Mouse (Mus musculus) megakaryocyte-erythroid progenitor cell, adult 5-6 weeks (primary cell): ENCODE measurements around the gene Ftl1. TPM values are rescaled to one million over a fixed set of nuclear protein-coding genes. Genes with fewer than 3 reads are reported as not detected.

Experiments
- ATAC-seq: replicated peaks from 2 replicates; pipeline ENCODE4 v1.8.0; 2016; ENCODE audit warnings: mild to moderate bottlenecking, inconsistent platforms; ENCODE audit not compliant: severe bottlenecking, poor library complexity, low FRiP score, low TSS enrichment
- total RNA-seq, 2 experiments: library from RNA; stranded (forward) in 1 of 2; stranded (reverse) in 1 of 2; fragments of 200-1000, 215-1000 nt in 1 of 2; fragments of >200 nt in 1 of 2; fragmentation: Nextera tagmentation in 1 of 2; gene quantifications; 2 replicates each; pipeline ENCODE4 v1.2.3; 2014 to 2017

Ftl1 gene
- total RNA-seq, 2 experiments from 2014 or later = 578 to 1,512 TPM

DNA sequence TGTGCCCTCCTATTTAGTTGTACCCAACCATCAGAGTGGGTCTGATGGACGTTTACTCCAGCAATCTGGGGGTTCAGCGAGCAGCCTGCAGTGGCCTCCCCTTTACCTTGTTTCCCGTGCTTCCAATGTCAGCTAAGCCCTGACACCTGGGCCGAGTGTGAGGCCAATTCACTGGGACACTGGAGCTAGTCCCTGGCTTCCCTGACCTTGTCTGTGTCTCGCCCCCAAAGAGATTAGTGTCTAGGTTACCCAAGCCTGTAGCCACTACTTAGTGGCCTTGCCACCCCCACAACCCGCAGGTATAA, 39.1 kb downstream of the Ftl1 start, which contains the start of gene Lhb:
Gene Lhb (plus strand): TSS at position 206 of the 305 bp plus-strand sequence.
- no peak for ATAC-seq

- no peak for ATAC-seq
These were observed 39.6 kb downstream of the Ftl1 start for GRCm38 (mm10) chr7:45419859-45420614.

GRCm38 (mm10) chr7:45417962-45418492, 41.7 kb downstream of the Ftl1 start:
- ATAC-seq = no peak

GRCm38 (mm10) chr7:45415636-45416035, 44.0 kb downstream of the Ftl1 start:
- no peak for ATAC-seq

GRCm38 (mm10) chr7:45414740-45415224, 44.9 kb downstream of the Ftl1 start:
- ATAC-seq = no peak

DNA sequence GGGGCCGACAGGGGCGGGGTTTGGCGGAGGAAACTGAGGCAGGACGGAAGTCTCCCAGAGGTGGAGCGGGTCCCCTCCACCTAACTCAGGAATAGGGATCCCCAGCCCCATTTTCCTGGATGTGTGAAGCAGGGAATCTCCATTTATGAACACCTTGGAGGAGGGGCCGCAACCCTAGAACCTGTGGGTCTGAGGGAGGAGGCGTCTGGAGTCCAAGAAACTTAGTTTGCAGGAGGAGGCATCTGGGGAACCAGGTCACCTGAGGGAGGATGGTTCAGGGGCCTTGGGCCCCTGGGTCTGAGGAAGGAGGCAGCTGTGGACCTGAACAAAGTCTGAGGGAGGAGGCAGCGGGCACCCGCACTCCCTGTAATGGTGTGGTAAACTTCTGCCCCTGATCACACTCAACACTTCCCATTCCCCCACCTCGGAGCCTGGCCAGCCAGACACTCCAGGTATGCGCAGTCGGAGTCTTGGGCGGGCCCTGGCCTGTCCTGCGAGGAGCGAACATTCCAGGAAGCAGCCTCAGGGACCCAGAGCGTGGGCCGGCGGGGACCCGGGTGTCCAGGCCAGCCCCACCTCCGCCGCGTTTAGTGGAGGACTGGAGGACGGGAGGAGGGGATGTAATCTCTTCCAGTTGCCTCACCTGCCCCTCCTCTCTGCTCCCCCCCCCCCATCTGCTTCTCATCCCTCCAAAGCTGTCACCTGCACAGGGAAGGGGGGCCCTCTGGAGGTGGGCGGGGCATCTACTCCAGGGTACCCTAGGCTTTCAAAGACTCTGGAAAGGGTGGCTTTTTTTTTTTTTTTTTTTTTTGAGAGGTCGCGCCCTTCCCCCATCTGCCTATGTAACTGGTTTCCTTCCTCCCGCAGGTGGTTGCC, 45.6 kb downstream of the Ftl1 start:
- ATAC-seq = peak; percentile 23; the same call in 1 of the 2 replicates

- no peak for ATAC-seq
These were observed 46.4 kb downstream of the Ftl1 start, which contains the start of gene Ntf5 for GRCm38 (mm10) chr7:45413113-45413863. Ntf5 (plus strand) TSS chr7:45413695.

DNA sequence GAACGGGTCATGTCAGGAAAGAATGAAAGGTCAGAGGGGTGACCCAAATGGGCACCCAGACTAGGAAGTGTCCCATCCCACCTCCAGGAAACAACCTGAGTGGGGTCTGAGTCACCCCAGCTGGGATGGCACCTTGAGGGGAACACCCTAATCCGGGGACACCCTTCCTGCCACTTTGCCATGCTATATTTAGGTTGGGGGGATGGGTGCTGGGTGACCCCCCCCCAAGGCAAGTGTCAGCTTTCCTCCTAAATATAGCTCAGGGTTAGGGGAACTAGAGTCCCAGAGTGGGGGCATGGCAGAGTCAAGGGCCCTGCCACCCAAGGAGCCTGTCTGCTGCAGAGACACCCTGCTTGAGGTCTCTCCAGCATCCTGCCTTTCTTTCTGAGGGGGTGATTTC, 47.3 kb downstream of the Ftl1 start:
- no peak for ATAC-seq

DNA sequence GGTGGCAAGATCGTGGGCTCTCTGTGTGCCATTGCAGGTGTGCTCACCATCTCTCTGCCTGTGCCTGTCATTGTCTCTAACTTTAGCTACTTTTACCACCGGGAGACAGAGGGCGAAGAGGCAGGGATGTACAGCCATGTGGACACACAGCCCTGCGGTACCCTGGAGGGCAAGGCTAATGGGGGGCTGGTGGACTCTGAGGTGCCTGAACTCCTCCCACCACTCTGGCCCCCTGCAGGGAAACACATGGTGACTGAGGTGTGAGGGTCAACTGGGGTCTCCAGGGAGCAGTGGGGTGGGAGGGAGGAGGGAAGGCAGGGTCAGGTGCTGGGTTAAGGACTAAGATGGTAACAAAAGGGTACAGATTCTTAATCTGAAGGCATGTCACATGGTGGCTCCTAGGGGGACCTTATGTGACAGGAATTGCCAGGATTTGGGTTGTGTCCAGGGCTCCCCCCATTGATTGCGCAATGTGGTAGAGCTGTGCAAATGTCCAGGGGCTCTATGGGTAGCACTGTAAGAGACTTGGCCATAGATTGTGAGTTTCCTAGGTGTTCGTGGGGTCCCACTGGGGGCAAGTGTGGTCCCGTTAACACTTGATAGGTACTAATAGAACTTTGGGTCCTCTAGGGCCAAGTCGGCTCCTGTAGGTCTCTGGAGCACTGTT, 50.1 kb downstream of the Ftl1 start:
- ATAC-seq = no peak

GRCm38 (mm10) chr7:45408949-45409348, 50.7 kb downstream of the Ftl1 start:
- no peak for ATAC-seq

DNA sequence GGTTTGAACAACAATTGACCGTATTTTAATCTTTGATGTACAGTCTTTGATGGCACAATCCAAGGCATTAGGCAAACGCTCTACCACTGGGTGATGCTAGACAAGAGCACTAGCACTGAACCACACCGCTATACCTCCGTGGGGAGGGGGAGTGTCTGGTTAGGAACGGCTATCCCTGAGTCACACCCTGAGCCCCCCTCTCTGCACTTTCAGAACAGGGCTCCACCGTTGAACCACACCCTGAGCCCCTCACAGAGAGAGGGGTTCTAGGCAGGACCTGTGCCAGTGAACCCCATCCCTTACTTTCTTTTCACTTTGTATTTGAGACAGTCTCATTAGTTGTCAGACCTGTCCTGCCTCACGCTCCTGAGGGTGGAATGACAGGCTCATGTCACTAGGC, 51.3 kb downstream of the Ftl1 start:
- ATAC-seq = no peak

Other genes starting within 250 kb of the Ftl1 start
Only the 30 nearest of the 34 such genes appear.
- gene Cd37, start 220.8 kb downstream of the Ftl1 start, total RNA-seq (2014; fragmentation: Nextera tagmentation) = 83.5 and 91.4 TPM in 2 replicates
- 27.2 and 28.4 TPM in 2 replicates for gene Cd37, start 220.8 kb downstream of the Ftl1 start, total RNA-seq (2017)
- gene Slc6a16, start 218.8 kb downstream of the Ftl1 start, total RNA-seq (2014; fragmentation: Nextera tagmentation) = not detected in 2 replicates
- gene Slc6a16, start 218.8 kb downstream of the Ftl1 start, total RNA-seq (2017) = not detected in 2 replicates
- not detected in 2 replicates for gene Slc6a21, start 182.4 kb downstream of the Ftl1 start, total RNA-seq (2014; fragmentation: Nextera tagmentation)
- not detected in 2 replicates for gene Slc6a21, start 182.4 kb downstream of the Ftl1 start, total RNA-seq (2017)
- 0.22 and 0.54 TPM in 2 replicates for gene Trpm4, start 126.1 kb downstream of the Ftl1 start, total RNA-seq (2014; fragmentation: Nextera tagmentation)
- gene Trpm4, start 126.1 kb downstream of the Ftl1 start, total RNA-seq (2017) = 0.11 TPM in 1 of 2 replicates, not detected in the other
- not detected in 2 replicates for gene Hrc, start 124.6 kb downstream of the Ftl1 start, total RNA-seq (2014; fragmentation: Nextera tagmentation)
- gene Hrc, start 124.6 kb downstream of the Ftl1 start, total RNA-seq (2017) = not detected in 2 replicates
- gene Ppfia3, start 92.9 kb downstream of the Ftl1 start, total RNA-seq (2014; fragmentation: Nextera tagmentation) = 0.42 TPM in 1 of 2 replicates, not detected in the other
- gene Ppfia3, start 92.9 kb downstream of the Ftl1 start, total RNA-seq (2017) = 0.80 TPM in 1 of 2 replicates, not detected in the other
- 2.4 and 2.6 TPM in 2 replicates for gene Lin7b, start 89.3 kb downstream of the Ftl1 start, total RNA-seq (2014; fragmentation: Nextera tagmentation)
- not detected in 2 replicates for gene Lin7b, start 89.3 kb downstream of the Ftl1 start, total RNA-seq (2017)
- gene Snrnp70, start 64.1 kb downstream of the Ftl1 start, total RNA-seq (2014; fragmentation: Nextera tagmentation) = 350 and 415 TPM in 2 replicates
- gene Snrnp70, start 64.1 kb downstream of the Ftl1 start, total RNA-seq (2017) = 478 and 585 TPM in 2 replicates
- not detected in 2 replicates for gene Kcna7, start 54.2 kb downstream of the Ftl1 start, total RNA-seq (2014; fragmentation: Nextera tagmentation)
- not detected in 2 replicates for gene Kcna7, start 54.2 kb downstream of the Ftl1 start, total RNA-seq (2017)
- gene Ntf5, start 46.2 kb downstream of the Ftl1 start, total RNA-seq (2014; fragmentation: Nextera tagmentation) = not detected in 2 replicates
- not detected in 2 replicates for gene Ntf5, start 46.2 kb downstream of the Ftl1 start, total RNA-seq (2017)
- not detected in 2 replicates for gene Lhb, start 39.1 kb downstream of the Ftl1 start, total RNA-seq (2014; fragmentation: Nextera tagmentation)
- gene Lhb, start 39.1 kb downstream of the Ftl1 start, total RNA-seq (2017) = not detected in 2 replicates
- gene Gys1, start 25.0 kb downstream of the Ftl1 start, total RNA-seq (2014; fragmentation: Nextera tagmentation) = 5.9 and 6.2 TPM in 2 replicates
- 3.4 and 4.6 TPM in 2 replicates for gene Gys1, start 25.0 kb downstream of the Ftl1 start, total RNA-seq (2017)
- 171 and 179 TPM in 2 replicates for gene Ruvbl2, start 21.8 kb downstream of the Ftl1 start, total RNA-seq (2014; fragmentation: Nextera tagmentation)
- gene Ruvbl2, start 21.8 kb downstream of the Ftl1 start, total RNA-seq (2017) = 185 and 236 TPM in 2 replicates
- gene Bax, start 7.0 kb upstream of the Ftl1 start, total RNA-seq (2014; fragmentation: Nextera tagmentation) = 60.7 and 75.9 TPM in 2 replicates
- 38.8 and 40.8 TPM in 2 replicates for gene Bax, start 7.0 kb upstream of the Ftl1 start, total RNA-seq (2017)
- 0.42 TPM in 1 of 2 replicates, not detected in the other for gene Tulp2, start 22.0 kb upstream of the Ftl1 start, total RNA-seq (2014; fragmentation: Nextera tagmentation)
- 0.19 TPM in 1 of 2 replicates, not detected in the other for gene Tulp2, start 22.0 kb upstream of the Ftl1 start, total RNA-seq (2017)
- not detected in 2 replicates for gene Gm45808, start 26.9 kb upstream of the Ftl1 start, total RNA-seq (2014; fragmentation: Nextera tagmentation)
- not detected in 2 replicates for gene Gm45808, start 26.9 kb upstream of the Ftl1 start, total RNA-seq (2017)
- 1.9 and 2.5 TPM in 2 replicates for gene Dhdh, start 28.9 kb upstream of the Ftl1 start, total RNA-seq (2014; fragmentation: Nextera tagmentation)
- 1.8 and 3.5 TPM in 2 replicates for gene Dhdh, start 28.9 kb upstream of the Ftl1 start, total RNA-seq (2017)
- gene Nucb1, start 50.5 kb upstream of the Ftl1 start, total RNA-seq (2014; fragmentation: Nextera tagmentation) = 100 and 140 TPM in 2 replicates
- gene Nucb1, start 50.5 kb upstream of the Ftl1 start, total RNA-seq (2017) = 285 and 323 TPM in 2 replicates
- 35.5 and 79.3 TPM in 2 replicates for gene Ppp1r15a, start 66.4 kb upstream of the Ftl1 start, total RNA-seq (2014; fragmentation: Nextera tagmentation)
- 161 and 186 TPM in 2 replicates for gene Ppp1r15a, start 66.4 kb upstream of the Ftl1 start, total RNA-seq (2017)
- 0.27 TPM in 1 of 2 replicates, not detected in the other for gene Plekha4, start 66.4 kb upstream of the Ftl1 start, total RNA-seq (2014; fragmentation: Nextera tagmentation)
- gene Plekha4, start 66.4 kb upstream of the Ftl1 start, total RNA-seq (2017) = not detected in 2 replicates
- gene Hsd17b14, start 95.0 kb upstream of the Ftl1 start, total RNA-seq (2014; fragmentation: Nextera tagmentation) = not detected in 2 replicates
- not detected in 2 replicates for gene Hsd17b14, start 95.0 kb upstream of the Ftl1 start, total RNA-seq (2017)
- gene Bcat2, start 110.3 kb upstream of the Ftl1 start, total RNA-seq (2014; fragmentation: Nextera tagmentation) = 81.0 and 92.5 TPM in 2 replicates
- gene Bcat2, start 110.3 kb upstream of the Ftl1 start, total RNA-seq (2017) = 23.3 and 50.0 TPM in 2 replicates
- gene Fgf21, start 155.6 kb upstream of the Ftl1 start, total RNA-seq (2014; fragmentation: Nextera tagmentation) = not detected in 2 replicates
- not detected in 2 replicates for gene Fgf21, start 155.6 kb upstream of the Ftl1 start, total RNA-seq (2017)
- gene Fut1, start 157.4 kb upstream of the Ftl1 start, total RNA-seq (2014; fragmentation: Nextera tagmentation) = not detected in 2 replicates
- gene Fut1, start 157.4 kb upstream of the Ftl1 start, total RNA-seq (2017) = not detected in 2 replicates
- not detected in 2 replicates for gene Izumo1, start 161.9 kb upstream of the Ftl1 start, total RNA-seq (2014; fragmentation: Nextera tagmentation)
- not detected in 2 replicates for gene Izumo1, start 161.9 kb upstream of the Ftl1 start, total RNA-seq (2017)
- gene Rasip1, start 167.6 kb upstream of the Ftl1 start, total RNA-seq (2014; fragmentation: Nextera tagmentation) = not detected in 2 replicates
- gene Rasip1, start 167.6 kb upstream of the Ftl1 start, total RNA-seq (2017) = not detected in 2 replicates
- gene Mamstr, start 180.1 kb upstream of the Ftl1 start, total RNA-seq (2014; fragmentation: Nextera tagmentation) = not detected in 2 replicates
- gene Mamstr, start 180.1 kb upstream of the Ftl1 start, total RNA-seq (2017) = not detected in 2 replicates
- gene Fut2, start 206.5 kb upstream of the Ftl1 start, total RNA-seq (2014; fragmentation: Nextera tagmentation) = not detected in 2 replicates
- gene Fut2, start 206.5 kb upstream of the Ftl1 start, total RNA-seq (2017) = not detected in 2 replicates
- gene Ntn5, start 224.1 kb upstream of the Ftl1 start, total RNA-seq (2014; fragmentation: Nextera tagmentation) = not detected in 2 replicates
- not detected in 2 replicates for gene Ntn5, start 224.1 kb upstream of the Ftl1 start, total RNA-seq (2017)
- gene Sec1, start 234.5 kb upstream of the Ftl1 start, total RNA-seq (2014; fragmentation: Nextera tagmentation) = not detected in 2 replicates
- not detected in 2 replicates for gene Sec1, start 234.5 kb upstream of the Ftl1 start, total RNA-seq (2017)